Mouse (Mus musculus) heart, embryonic 12.5 days (tissue): ENCODE results near the gene Paip2b. TPM values are rescaled to one million over a fixed set of nuclear protein-coding genes. Genes with fewer than 3 reads are reported as not detected.
A peak's percentile ranks its signal among the peaks of the same experiment; 100 is the strongest.
"Not testable (repeated sequence)": the region's sequence is repeated elsewhere in the genome, so short reads cannot be mapped to it uniquely, and the experiment has no call there.

ENCODE experiments used
- ATAC-seq: fragments of 200-750 bp; cut with Nextera tagmentation; 2 replicates; pipeline ENCODE4 v1.8.0; 2017; ENCODE audit warnings: moderate TSS enrichment, moderate library complexity; ENCODE audit not compliant: insufficient number of reproducible peaks, low FRiP score
- H3K27ac ChIP-seq: fragments of 300-500 bp; sonication (generic); 2 replicates; pipeline ENCODE4 v1.5.1; 2016; ENCODE audit warnings: mild to moderate bottlenecking, moderate library complexity; ENCODE audit not compliant: poor library complexity, severe bottlenecking
- H3K27me3 ChIP-seq: fragments of 300-500 bp; sonication (generic); replicated peaks from 2 replicates; pipeline ENCODE4 v1.6.1; 2016; ENCODE audit warnings: mild to moderate bottlenecking, moderate library complexity
- H3K36me3 ChIP-seq: fragments of 300-500 bp; sonication (generic); 2 replicates; pipeline ENCODE4 v1.6.1; 2016; ENCODE audit warnings: mild to moderate bottlenecking, moderate library complexity
- H3K4me1 ChIP-seq: fragments of 300-500 bp; sonication (generic); replicated peaks from 2 replicates; pipeline ENCODE4 v1.6.1; 2016; ENCODE audit warnings: mild to moderate bottlenecking
- H3K4me2 ChIP-seq: fragments of 300-500 bp; sonication (generic); 2 replicates; pipeline ENCODE4 v1.6.1; 2016; ENCODE audit warnings: mild to moderate bottlenecking, moderate library complexity
- H3K4me3 ChIP-seq: fragments of 300-500 bp; sonication (generic); 2 replicates; pipeline ENCODE4 v1.5.1; 2016; ENCODE audit warnings: mild to moderate bottlenecking
- H3K9ac ChIP-seq: fragments of 300-500 bp; sonication (generic); 2 replicates; pipeline ENCODE4 v1.6.1; 2016; ENCODE audit warnings: mild to moderate bottlenecking, moderate library complexity
- H3K9me3 ChIP-seq: fragments of 300-500 bp; sonication (generic); replicated peaks from 2 replicates; pipeline ENCODE4 v1.6.1; 2016; ENCODE audit warnings: mild to moderate bottlenecking, moderate library complexity
- WGBS: fragments of 180-500 bp; shearing (Covaris S2); methylation state at CpG from one replicate; pipeline ENCODE4 v1.1.7; 2016; 5-methylcytosine and 5-hydroxymethylcytosine counted together
- polyA plus RNA-seq: library from polyadenylated mRNA; unstranded; fragments of >200 nt; fragmentation: Nextera tagmentation; extraction: Ambion mirVana; gene quantifications from 2 replicates; pipeline ENCODE4 v1.2.1, GENCODE M21; 2016

Paip2b gene
- polyA plus RNA-seq, 1 experiment from 2014 or later: 13.6 TPM

DNA sequence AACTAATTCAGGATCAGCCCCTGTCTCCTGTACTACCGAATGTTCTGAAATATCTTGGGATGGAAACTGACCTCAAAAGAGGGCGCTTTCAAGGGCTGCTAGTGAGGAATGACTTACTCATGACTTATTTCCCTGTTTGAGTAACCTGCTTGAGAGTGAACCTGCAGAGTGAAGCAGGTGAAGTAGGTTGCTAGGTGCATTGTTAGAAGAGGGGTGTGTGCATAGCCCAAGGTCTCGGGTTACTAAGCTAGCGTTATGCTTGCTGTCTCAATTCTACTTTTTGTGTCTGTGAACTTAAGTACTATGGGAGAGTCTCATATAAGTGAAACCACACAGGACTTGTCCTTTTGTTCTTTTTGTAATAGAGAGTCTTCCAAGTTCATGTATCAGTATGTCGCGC lies 8.5 kb upstream of the Paip2b start:
- no peaks in the 10 kb centered on the region for H3K4me1 ChIP-seq
- WGBS: 81% methylated on average over 6 of the region's 6 CpGs
- H3K27ac ChIP-seq: no peak overlapping the region
- ATAC-seq: no peak
- no peaks in the 10 kb centered on the region for H3K27me3 ChIP-seq
- H3K36me3 ChIP-seq: no peaks in the 10 kb centered on the region
- H3K4me3 ChIP-seq: no peak overlapping the region
- H3K4me2 ChIP-seq: no peak overlapping the region
- H3K9ac ChIP-seq: no peak overlapping the region
- no peaks in the 10 kb centered on the region for H3K9me3 ChIP-seq

GRCm38 (mm10) chr6:83838046-83838445 lies 6.5 kb upstream of the Paip2b start:
- Histone ChIP-seq H3K4me3 (no peak overlapping the region), H3K4me2 (no peak overlapping the region), H3K27ac (no peak overlapping the region), H3K27me3 (no peaks in the 10 kb centered on the region), H3K36me3 (no peaks in the 10 kb centered on the region), H3K4me1 (no peaks in the 10 kb centered on the region), H3K9me3 (no peaks in the 10 kb centered on the region), H3K9ac (no peak overlapping the region)
- ATAC-seq: no peak
- 56% methylated on average over 2 of the region's 2 CpGs for WGBS

GRCm38 (mm10) chr6:83836826-83837225 lies 5.3 kb upstream of the Paip2b start:
- no peak for ATAC-seq
- Histone ChIP-seq H3K27me3 (no peaks in the 10 kb centered on the region), H3K9me3 (no peaks in the 10 kb centered on the region), H3K4me3 (no peak overlapping the region), H3K36me3 (no peaks in the 10 kb centered on the region), H3K27ac (no peak overlapping the region), H3K4me1 (no peaks in the 10 kb centered on the region), H3K9ac (no peak overlapping the region), H3K4me2 (no peak overlapping the region)
- WGBS: 84% methylated on average over 2 of the region's 2 CpGs

DNA sequence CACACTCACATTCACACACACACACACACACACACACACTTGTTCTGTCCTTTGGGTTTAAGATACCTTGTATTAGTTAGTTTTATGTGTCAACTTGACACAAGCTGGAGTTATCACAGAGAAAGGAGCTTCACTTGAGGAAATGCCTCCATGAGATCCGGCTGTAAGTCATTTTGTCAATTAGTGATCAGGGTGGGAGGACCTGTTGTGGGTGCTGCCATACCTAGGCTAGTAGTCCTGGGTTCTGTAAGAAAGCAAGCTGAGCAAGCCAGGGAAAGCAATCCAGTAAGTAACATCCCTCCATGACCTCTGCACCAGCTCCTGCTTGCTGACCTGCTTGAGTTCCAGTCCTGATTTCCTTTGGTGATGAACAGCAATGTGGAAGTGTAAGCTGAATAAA lies 852 bp upstream of the Paip2b start:
- not testable (repeated sequence) for H3K27ac ChIP-seq, H3K36me3 ChIP-seq, H3K9ac ChIP-seq, H3K4me1 ChIP-seq, ATAC-seq, H3K27me3 ChIP-seq, H3K9me3 ChIP-seq
- WGBS: 56% methylated on average over 1 of the region's 1 CpGs
- Histone ChIP-seq H3K4me2 (peak overlapping the region; percentile 58), H3K4me3 (peak overlapping the region; percentile 32; the same call in 1 of the 2 replicates)

GRCm38 (mm10) chr6:83830941-83831605 lies 468 bp downstream of the Paip2b start:
- Histone ChIP-seq H3K9me3 (no peaks in the 10 kb centered on the region), H3K4me1 (peaks cover 4% of the 10 kb centered on the region; the same call in 1 of the 2 replicates), H3K27ac (peak overlapping the region; percentile 55), H3K9ac (peak overlapping the region; percentile 74), H3K27me3 (no peaks in the 10 kb centered on the region), H3K4me2 (peak overlapping the region; percentile 85), H3K4me3 (peak overlapping the region; percentile 72), H3K36me3 (0 out of 2 replicates have a peak, but pooled peaks cover 3% of the 10 kb centered on the region)
- ATAC-seq: no peak; the same call in 1 of the 2 replicates
- WGBS: 2% methylated on average over 31 of the region's 35 CpGs

GRCm38 (mm10) chr6:83821856-83822255 lies 9.7 kb downstream of the Paip2b start:
- no peak overlapping the region for H3K9ac ChIP-seq
- peaks cover 13% of the 10 kb centered on the region; the same call in 1 of the 2 replicates for H3K4me1 ChIP-seq
- 0 out of 2 replicates have a peak, but pooled peaks cover 2% of the 10 kb centered on the region for H3K36me3 ChIP-seq
- H3K27ac ChIP-seq: no peak overlapping the region
- ATAC-seq: no peak
- 37% methylated on average over 2 of the region's 2 CpGs for WGBS
- no peaks in the 10 kb centered on the region for H3K27me3 ChIP-seq
- 0 out of 2 replicates have a peak, but pooled peaks cover 4% of the 10 kb centered on the region for H3K9me3 ChIP-seq
- H3K4me3 ChIP-seq: no peak overlapping the region
- H3K4me2 ChIP-seq: no peak overlapping the region

- Histone ChIP-seq H3K27ac (no peak overlapping the region), H3K4me1 (peaks cover 13% of the 10 kb centered on the region; the same call in 1 of the 2 replicates), H3K9me3 (0 out of 2 replicates have a peak, but pooled peaks cover 5% of the 10 kb centered on the region), H3K4me3 (no peak overlapping the region), H3K36me3 (0 out of 2 replicates have a peak, but pooled peaks cover 3% of the 10 kb centered on the region), H3K27me3 (no peaks in the 10 kb centered on the region), H3K9ac (no peak overlapping the region), H3K4me2 (no peak overlapping the region)
- 65% methylated on average over 2 of the region's 2 CpGs for WGBS
- no peak for ATAC-seq
These were observed 10.6 kb downstream of the Paip2b start for GRCm38 (mm10) chr6:83820727-83821515.

GRCm38 (mm10) chr6:83818996-83819395 lies 12.5 kb downstream of the Paip2b start:
- Histone ChIP-seq H3K9ac (no peak overlapping the region), H3K9me3 (0 out of 2 replicates have a peak, but pooled peaks cover 7% of the 10 kb centered on the region), H3K27ac (no peak overlapping the region), H3K4me2 (no peak overlapping the region), H3K36me3 (peaks cover 12% of the 10 kb centered on the region), H3K27me3 (no peaks in the 10 kb centered on the region), H3K4me1 (peaks cover 13% of the 10 kb centered on the region; the same call in 1 of the 2 replicates), H3K4me3 (no peak overlapping the region)
- WGBS: 68% methylated on average over 1 of the region's 1 CpGs
- ATAC-seq: no peak

DNA sequence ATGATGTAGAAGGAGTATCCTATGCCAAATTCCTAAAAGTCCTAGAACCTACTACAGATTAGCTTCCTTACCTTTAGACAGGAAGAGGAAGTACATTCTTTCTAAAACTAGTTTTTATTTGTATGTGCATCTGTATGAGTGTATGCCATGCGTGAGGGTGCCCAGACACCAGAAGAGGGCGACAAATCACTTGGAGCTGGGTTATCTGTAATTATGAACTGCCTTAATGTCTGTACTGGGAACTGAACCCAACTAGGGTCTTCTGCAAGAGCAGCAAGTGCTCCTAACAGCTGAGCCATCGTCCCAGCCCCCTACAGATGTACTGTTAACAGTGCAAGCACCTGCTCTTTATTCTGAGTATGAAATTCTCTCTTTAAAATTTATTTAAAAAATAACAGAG lies 15.7 kb downstream of the Paip2b start:
- Histone ChIP-seq H3K9ac (no peak overlapping the region), H3K4me1 (0 out of 2 replicates have a peak, but pooled peaks cover 2% of the 10 kb centered on the region), H3K36me3 (peaks cover 30% of the 10 kb centered on the region), H3K4me2 (no peak overlapping the region), H3K27me3 (no peaks in the 10 kb centered on the region), H3K27ac (no peak overlapping the region), H3K9me3 (0 out of 2 replicates have a peak, but pooled peaks cover 7% of the 10 kb centered on the region), H3K4me3 (no peak overlapping the region)
- WGBS: 91% methylated on average over 3 of the region's 3 CpGs
- no peak for ATAC-seq

- ATAC-seq: no peak
- peaks cover 57% of the 10 kb centered on the region for H3K36me3 ChIP-seq
- WGBS: 85% methylated on average over 3 of the region's 3 CpGs
These were observed 28.7 kb downstream of the Paip2b start for GRCm38 (mm10) chr6:83802846-83803245.

GRCm38 (mm10) chr6:83802033-83802432 lies 29.5 kb downstream of the Paip2b start:
- Histone ChIP-seq H3K36me3 (peaks cover 60% of the 10 kb centered on the region), H3K4me2 (no peak overlapping the region)
- ATAC-seq: no peak

More at GRCm38 (mm10) chr6:83802846-83803245, 28.7 kb downstream of the Paip2b start:
- Histone ChIP-seq H3K27ac (no peak overlapping the region), H3K27me3 (no peaks in the 10 kb centered on the region), H3K4me3 (no peak overlapping the region), H3K4me2 (no peak overlapping the region), H3K9ac (no peak overlapping the region), H3K4me1 (no peaks in the 10 kb centered on the region), H3K9me3 (no peaks in the 10 kb centered on the region)

More at GRCm38 (mm10) chr6:83802033-83802432, 29.5 kb downstream of the Paip2b start:
- no peak overlapping the region; the same call in 1 of the 2 replicates for H3K9ac ChIP-seq
- WGBS: 85% methylated on average over 5 of the region's 5 CpGs
- no peak overlapping the region for H3K4me3 ChIP-seq
- no peaks in the 10 kb centered on the region for H3K4me1 ChIP-seq
- H3K27ac ChIP-seq: no peak overlapping the region
- H3K9me3 ChIP-seq: no peaks in the 10 kb centered on the region
- no peaks in the 10 kb centered on the region for H3K27me3 ChIP-seq
